Mouse (Mus musculus) fibroblast of lung, adult 2 months (primary cell): Measurements from ENCODE around the gene H2-M10.1.
"Not testable (repeated sequence)": the region's sequence is repeated elsewhere in the genome, so short reads cannot be mapped to it uniquely, and the experiment has no call there.

ENCODE experiments used
- DNase-seq: peaks from one replicate; pipeline ENCODE4 v3.0.0-alpha.2; 2011; ENCODE audit warnings: low read depth

The H2-M10.1 gene

DNA sequence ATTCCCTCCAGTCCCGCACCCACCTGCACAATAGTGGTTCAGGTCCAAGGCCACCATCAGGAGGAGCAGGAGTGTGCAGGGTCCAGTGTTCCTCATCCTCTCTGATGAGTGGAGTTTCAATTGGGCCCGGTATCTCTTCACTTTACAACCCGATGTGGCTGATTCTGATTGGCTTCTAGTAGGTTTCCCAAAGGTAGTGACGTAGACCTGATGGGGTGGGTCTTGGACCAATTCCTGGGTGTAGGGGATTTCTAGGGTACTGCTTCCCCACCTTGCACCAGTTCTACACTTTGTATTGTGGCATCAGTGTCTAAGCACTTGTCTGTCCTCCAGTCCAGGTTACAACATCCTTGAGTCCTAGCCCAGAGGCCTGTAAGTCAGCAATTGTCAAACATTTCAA, at the start of gene H2-M10.1:
Gene H2-M10.1 (minus strand): TSS at position 101 of the 400 bp plus-strand sequence.
- DNase-seq, result no peak

DNA sequence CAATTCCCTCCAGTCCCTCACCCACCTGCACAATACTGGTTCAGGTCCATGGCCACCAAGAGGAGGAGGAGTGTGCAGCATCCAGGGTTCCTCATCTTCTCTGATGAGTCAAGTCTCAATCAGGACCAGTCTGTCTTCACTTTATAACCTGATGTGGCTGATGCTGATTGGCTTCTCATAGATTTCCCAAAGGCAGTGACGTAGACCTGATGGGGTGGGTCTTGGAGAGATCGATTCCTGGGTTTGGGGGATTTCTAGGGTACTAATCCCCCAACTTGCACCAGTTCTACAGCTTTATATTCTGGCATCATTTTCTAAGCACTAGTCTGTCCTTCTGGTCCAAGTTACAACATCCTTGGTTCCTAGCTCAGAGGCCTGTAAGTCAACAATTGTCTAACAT, 42.4 kb upstream of the H2-M10.1 start, which contains the start of gene H2-M10.3:
Gene H2-M10.3 (minus strand): TSS at position 101 of the 400 bp plus-strand sequence.
- DNase-seq, result not testable (repeated sequence)

DNA sequence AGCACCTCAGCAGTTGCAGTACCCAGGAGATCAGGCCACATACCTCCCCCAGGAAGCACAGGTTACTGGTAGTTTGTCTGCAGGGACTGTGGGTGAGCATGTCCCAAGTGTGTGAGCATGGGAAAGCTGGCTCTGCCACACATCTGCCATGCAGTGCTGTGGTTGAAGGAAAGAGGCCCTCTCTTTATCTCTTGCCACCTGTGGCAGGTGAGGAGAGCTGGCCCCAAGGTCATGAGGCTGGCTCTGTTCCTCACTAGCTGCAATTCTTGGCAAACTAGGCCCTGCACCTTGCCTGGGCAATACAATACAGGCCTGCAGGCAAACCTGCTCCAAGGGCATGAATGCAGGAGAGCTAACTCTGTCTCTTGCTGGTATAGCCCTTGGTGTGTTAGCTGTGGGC, 36.4 kb upstream of the H2-M10.1 start:
- DNase-seq, result not testable (repeated sequence)

DNA sequence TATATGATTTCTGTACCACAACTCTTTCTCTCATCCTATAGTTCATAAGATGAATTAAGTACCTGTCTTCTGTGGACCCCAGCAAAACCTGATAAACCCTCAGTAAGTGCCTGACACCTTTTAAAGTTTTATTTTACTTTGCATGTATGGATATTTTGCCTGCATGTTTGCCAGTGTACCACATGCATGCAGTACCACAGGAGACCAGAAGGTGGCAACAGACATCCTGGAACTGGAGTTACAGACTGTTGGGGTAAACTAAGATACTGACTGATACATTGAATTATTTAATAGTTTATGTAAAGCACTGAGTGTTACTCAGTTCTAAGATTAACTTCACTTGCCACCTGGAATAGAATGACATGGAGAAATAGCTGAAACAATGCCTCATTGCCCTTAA, 31.6 kb upstream of the H2-M10.1 start:
- DNase-seq, result not testable (repeated sequence)

DNA sequence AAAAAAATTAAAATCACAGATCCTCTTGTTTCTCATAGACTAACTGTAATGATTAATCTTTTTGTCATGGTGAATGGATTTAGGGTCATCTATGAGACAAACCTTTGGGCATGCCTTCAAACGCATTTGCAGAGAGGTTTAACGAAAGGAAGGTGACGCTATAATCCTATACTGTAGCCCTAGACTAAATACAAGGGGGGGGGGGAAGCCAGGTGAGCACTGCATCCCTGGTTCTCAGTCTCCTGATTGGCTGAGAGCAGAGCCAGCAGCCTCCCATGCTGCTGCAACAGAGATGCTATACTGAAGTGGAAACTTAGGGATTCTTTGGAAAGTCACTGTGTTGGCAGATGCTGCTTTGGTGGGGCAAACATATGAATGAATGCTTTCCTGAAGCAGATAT, 29.8 kb upstream of the H2-M10.1 start:
- DNase-seq, result no peak

DNA sequence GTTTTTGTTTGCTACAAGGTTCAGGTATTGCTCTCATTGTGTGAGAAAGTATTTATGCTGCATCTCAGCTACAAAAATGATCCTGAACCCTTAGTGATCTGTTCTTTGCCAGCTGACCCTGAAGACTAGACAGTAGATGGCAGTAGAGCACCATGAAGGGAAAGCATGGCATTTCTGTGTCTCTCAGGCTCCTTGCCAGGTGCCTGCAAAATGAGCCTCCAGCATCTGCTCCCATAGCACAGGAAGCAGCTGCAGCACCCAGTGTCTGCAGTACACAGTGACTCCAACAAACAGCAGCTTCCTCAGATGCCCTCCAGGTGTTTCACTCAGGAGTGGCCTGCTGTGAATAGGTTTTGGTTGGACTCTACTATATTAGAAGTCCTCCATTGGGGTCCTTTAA, 29.4 kb upstream of the H2-M10.1 start:
- DNase-seq, result peak; percentile 13

DNA sequence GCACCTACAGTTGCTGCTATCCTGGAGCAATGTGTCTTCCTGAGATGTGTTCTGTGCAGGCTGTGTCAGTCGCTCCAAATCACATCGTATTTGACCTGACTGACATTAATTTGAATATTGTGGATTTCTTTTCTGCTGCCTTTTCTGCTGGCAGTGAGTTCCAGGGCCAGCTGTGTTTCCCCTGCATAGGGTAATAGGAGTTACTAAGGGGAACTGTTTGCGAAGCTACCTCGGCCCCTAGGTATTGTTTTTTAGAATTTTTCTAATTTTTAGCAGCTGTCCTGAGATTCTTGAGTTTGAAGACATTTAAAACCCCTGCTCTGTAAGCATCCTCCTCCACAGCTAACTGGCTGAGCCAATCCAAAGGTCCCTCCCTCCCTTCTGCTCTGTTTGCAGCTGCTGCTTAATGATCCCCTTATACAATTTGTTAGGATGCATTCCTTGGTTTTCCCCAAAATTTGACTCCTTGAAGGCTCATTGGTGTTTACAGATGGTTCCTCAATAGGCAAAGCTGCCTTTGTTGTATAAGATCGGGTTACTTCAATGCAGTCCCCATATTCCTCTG, 10.2 kb downstream of the H2-M10.1 start:
- DNase-seq, result no peak

DNA sequence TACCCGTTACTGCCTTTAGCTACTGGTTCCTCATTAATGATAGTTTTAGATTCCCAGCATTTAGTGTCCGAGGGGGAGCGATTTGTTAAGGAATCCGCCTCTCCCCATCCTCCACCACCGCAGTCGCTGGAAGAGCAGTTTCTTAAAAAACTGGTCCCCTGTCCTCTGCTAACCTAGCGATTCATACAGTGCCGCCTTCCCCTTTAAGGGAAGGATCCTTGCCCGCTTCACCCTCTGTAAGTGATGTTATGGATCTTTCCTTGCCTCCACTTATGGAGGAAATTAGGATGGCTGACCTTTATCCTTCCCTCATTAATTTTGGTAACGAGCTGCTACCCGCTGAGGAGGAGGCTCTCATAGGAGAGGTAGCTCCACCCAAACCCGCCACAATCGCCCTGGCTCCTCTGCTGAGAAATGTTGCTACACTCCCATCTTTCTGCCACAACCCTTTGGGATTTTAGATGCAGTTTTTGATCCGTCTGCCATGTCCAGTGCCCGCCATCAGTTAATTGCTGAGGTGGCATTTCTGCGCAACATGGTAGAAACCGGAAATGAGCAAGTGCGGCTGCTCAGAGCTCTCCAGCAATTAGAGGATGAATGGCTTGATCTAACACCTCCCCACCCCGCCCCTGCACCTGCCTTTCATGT, 10.8 kb downstream of the H2-M10.1 start:
- no peak for DNase-seq

DNA sequence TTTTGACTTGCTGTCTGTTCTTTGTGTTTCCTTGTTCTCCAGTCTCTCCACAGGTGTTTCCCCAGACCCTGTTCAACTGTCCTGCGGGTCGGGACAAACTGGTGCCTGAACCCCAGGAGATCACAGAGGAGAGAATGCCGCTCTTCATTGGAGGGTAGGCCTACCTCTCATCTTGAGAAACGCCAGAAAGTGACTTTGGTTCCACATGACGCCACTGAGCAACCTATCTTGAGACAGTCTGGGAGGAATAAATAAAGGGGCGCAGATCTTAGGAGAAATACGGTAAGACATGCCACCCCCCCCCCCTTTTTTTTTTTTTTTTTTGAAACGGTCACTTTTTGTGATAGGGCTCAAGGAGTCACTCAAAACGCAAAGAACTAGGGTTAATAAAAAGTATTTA, 11.4 kb downstream of the H2-M10.1 start:
- DNase-seq, result no peak

DNA sequence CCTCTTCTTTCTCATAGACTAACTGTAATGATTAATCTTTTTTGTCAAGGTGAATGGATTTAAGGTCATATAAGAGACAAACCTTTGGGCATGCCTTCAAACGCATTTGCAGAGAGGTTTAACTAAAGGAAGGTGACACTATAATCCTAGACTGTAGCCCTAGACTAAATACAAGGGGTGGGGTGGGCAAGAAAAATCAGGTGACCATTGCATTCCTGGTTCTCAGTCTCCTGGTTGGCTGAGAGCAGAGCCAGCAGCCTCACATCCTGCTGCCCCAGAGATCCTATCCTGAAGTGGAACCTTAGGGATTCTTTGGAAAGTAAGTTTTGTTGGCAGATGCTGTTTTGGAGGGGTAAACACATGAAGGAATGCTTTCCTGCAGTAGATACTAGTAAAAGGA, 16.7 kb downstream of the H2-M10.1 start:
- DNase-seq, result no peak

DNA sequence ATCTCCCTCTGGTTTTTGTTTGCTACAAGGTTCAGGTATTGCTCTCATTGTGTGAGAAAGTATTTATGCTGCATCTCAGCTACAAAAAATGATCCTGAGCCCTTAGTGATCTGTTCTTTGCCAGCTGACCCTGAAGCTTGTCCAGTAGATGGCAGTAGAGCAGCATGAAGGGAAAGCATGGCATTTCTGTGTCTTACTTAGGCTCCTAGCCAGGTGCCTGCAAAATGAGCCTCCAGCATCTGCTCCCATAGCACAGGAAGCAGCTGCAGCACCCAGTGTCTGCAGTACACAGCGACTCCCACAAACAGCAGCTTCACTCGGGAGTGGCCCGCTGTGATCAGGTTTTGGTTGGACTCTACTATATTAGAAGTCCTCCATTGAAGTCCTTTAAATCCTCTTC, 17.1 kb downstream of the H2-M10.1 start:
- peak; percentile 34 for DNase-seq

DNA sequence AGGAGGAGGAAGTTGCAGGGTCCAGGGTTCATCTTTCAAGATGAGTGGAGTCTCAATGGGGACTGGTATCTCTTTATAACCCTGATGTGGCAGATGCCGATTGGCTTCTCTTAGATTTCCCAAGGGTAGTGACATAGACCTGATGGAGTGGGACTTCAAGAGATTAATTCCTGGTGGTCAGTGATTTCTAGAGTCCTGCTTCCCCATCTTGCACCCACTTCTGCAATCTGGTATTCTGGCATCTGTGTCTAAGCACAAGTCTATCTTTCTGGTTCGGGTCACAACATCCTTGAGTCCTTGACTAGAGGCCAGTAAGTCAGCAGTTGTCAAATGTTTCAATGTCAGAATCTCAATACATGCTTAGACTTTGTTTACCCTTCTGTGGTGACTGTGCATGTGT, 39.6 kb downstream of the H2-M10.1 start, which contains the start of gene H2-M10.2:
Gene H2-M10.2 (minus strand): TSS at position 101 of the 400 bp plus-strand sequence.
- no peak for DNase-seq

DNA sequence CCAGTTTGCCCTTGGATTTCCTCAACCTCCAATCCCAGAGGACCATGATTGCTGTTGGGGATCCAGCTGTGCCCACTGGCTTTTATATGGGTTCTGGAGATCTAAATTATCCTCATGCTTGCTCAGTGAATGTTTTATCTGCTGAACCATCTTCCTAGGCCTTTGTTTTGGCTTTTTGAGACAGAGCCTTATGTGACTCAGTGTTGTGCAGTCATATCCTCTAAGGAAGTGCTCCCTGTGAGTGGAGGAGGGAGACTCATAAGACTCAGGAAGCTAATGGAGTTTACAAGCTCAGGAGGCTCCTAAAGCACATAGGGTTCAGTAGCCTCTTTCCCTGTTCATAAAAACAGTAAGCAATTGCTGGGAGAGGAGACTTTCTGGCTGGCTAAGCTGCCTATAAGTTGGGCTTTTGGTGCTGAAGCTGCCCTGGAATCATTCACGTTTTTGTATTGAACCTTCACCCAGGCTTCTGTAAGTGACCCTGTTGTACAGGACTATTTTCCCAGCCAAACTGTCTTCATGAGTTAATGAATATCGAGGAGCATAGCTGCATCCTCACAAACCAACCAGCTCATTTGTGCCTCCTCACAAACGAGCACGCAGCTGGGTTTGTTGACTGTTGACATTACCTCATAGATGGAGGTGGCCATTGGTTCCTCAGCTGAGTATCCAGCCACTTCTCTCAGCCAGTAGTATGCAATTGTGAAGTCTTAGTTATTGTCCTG, 44.3 kb downstream of the H2-M10.1 start:
- DNase-seq, result no peak

DNA sequence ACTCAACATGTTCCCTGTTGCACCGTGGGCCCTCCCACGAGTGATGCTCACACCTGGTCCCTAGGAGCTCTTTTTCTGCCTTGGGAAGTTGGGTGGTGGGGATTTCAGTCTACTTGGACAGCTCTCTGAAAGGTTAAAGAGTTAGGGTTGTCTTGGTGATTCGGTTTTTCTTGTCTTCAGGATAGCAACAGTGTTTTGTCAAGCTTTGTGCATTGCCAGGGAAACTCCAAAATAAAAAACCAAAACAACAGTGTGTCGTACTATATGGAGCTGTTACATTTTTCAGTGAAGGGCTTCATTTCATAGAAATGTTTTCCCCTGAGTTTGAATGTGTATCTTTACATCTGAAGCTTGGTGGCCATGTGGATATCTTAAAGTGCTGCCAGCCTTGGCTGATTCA, 51.2 kb downstream of the H2-M10.1 start:
- DNase-seq, result no peak

DNA sequence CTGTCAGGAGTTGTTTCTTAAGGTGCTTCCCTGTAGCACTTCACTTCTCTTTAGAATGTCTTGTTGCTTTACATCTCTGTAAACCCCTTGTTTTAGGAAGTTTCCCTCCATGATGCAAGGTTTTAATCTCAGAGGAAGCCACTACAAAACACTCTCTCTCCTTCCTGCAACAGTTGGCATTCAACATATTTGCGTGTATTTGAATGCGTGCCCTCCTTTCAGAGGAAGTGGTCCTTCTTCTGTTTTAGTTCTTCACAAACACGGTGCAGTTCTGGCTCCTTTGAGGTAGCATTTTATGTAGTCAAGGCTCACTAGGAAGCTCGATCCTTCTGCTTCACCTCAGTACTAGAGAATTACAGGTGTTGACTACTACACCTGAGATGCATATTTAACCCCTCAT, 52.2 kb downstream of the H2-M10.1 start:
- no peak for DNase-seq
